Mouse (Mus musculus) CH12.LX (cell line): ENCODE measurements around the gene Rin3. TPM values are rescaled to one million over a fixed set of nuclear protein-coding genes. Genes with fewer than 3 reads are reported as not detected.

Experiments
- DNase-seq: peaks from one replicate; pipeline ENCODE4 v3.0.0-alpha.2; 2013; ENCODE audit errors: extremely low read depth
- H3K27ac ChIP-seq: 2 replicates; pipeline ENCODE4 v1.5.1; 2012; ENCODE audit warnings: low read depth, mild to moderate bottlenecking, control low read depth, moderate library complexity; ENCODE audit not compliant: insufficient read depth
- H3K27me3 ChIP-seq: replicated peaks from 2 replicates; pipeline ENCODE3; 2012; ENCODE audit warnings: inconsistent platforms
- H3K36me3 ChIP-seq, 2 experiments: replicated peaks in 1 of 2; 2 replicates each; pipeline versions ENCODE3 to v1.6.1; 2012; ENCODE audit warnings: inconsistent platforms in 1 of 2, low read length in 1 of 2, mild to moderate bottlenecking in 1 of 2, mixed read lengths in 1 of 2, moderate library complexity in 1 of 2; ENCODE audit not compliant: control insufficient read depth in 1 of 2, insufficient read depth in 1 of 2
- H3K4me1 ChIP-seq, 2 experiments: 2 replicates each; pipeline ENCODE4 v1.6.1; 2012; ENCODE audit warnings: inconsistent platforms in 1 of 2, moderate library complexity in 1 of 2; ENCODE audit not compliant: insufficient read depth in 2 of 2, control insufficient read depth in 1 of 2
- H3K4me2 ChIP-seq: 2 replicates; pipeline ENCODE4 v1.6.1; 2012; ENCODE audit warnings: low read depth, mild to moderate bottlenecking, control low read depth; ENCODE audit not compliant: poor library complexity, insufficient read depth, severe bottlenecking
- H3K4me3 ChIP-seq, 3 experiments: fragments of 150-350 bp in 1 of 3; sonication (generic) in 1 of 3; replicated peaks in 1 of 3; 2 replicates each; pipeline versions ENCODE3 to v1.5.1; 2011 to 2012; ENCODE audit warnings: low read depth in 2 of 3, low read length in 2 of 3, mild to moderate bottlenecking in 2 of 3, moderate library complexity in 2 of 3, control low read depth in 1 of 3, improper control_type of control experiment in 1 of 3, inconsistent platforms in 1 of 3, mixed read lengths in 1 of 3; ENCODE audit not compliant: poor library complexity in 1 of 3
- H3K79me2 ChIP-seq: replicated peaks from 2 replicates; pipeline ENCODE4 v1.6.1; 2012; ENCODE audit warnings: mild to moderate bottlenecking, moderate library complexity; ENCODE audit not compliant: control insufficient read depth, poor library complexity, insufficient read depth, severe bottlenecking; ENCODE audit errors: extremely low read depth
- H3K9ac ChIP-seq: 2 replicates; pipeline ENCODE4 v1.6.1; 2012; ENCODE audit warnings: low read depth, mild to moderate bottlenecking, control low read depth, moderate library complexity; ENCODE audit not compliant: insufficient read depth
- H3K9me3 ChIP-seq: replicated peaks from 2 replicates; pipeline ENCODE3; 2012; ENCODE audit warnings: low read length, inconsistent platforms, mixed read lengths
- BHLHE40 ChIP-seq: IDR thresholded peaks from 2 replicates; pipeline ENCODE4 v1.6.1; 2011; ENCODE audit warnings: mild to moderate bottlenecking, low read depth, low read length, improper control_type of control experiment
- E2F4 ChIP-seq: IDR thresholded peaks from 2 replicates; pipeline ENCODE4 v1.6.1; 2011; ENCODE audit warnings: low read depth, low read length, improper control_type of control experiment; ENCODE audit not compliant: insufficient replicate concordance
- ELF1 ChIP-seq: IDR thresholded peaks from 2 replicates; pipeline ENCODE4 v1.6.1; 2014; ENCODE audit warnings: low read depth, mild to moderate bottlenecking, inconsistent platforms, low read length, improper control_type of control experiment
- EP300 ChIP-seq: IDR thresholded peaks from 2 replicates; pipeline ENCODE4 v1.6.1; 2011; ENCODE audit warnings: low read length, improper control_type of control experiment
- GABPA ChIP-seq: IDR thresholded peaks from 2 replicates; pipeline ENCODE4 v1.6.1; 2012; ENCODE audit warnings: low read depth, low read length, improper control_type of control experiment, inconsistent platforms; ENCODE audit not compliant: insufficient replicate concordance
- IRF4 ChIP-seq: IDR thresholded peaks from 2 replicates; pipeline ENCODE4 v1.6.1; 2014; ENCODE audit warnings: low read depth, mild to moderate bottlenecking, inconsistent platforms, low read length, improper control_type of control experiment
- JUND ChIP-seq: conservative IDR thresholded peaks from 2 replicates; pipeline ENCODE4 v1.6.1; 2011; ENCODE audit warnings: low read depth, low read length, improper control_type of control experiment
- KAT2A ChIP-seq: IDR thresholded peaks from 2 replicates; pipeline ENCODE4 v1.6.1; 2012; ENCODE audit warnings: low read length, improper control_type of control experiment, inconsistent platforms; ENCODE audit not compliant: insufficient replicate concordance
- MAX ChIP-seq: IDR thresholded peaks from 2 replicates; pipeline ENCODE4 v1.6.1; 2011; ENCODE audit warnings: low read length, improper control_type of control experiment
- MXI1 ChIP-seq: IDR thresholded peaks from 2 replicates; pipeline ENCODE4 v1.6.1; 2011; ENCODE audit warnings: mild to moderate bottlenecking, low read depth, low read length, improper control_type of control experiment
- MYC ChIP-seq: IDR thresholded peaks from 2 replicates; pipeline ENCODE4 v1.6.1; 2011; ENCODE audit warnings: low read depth, mild to moderate bottlenecking, improper control_type of control experiment, low read length
- NELFE ChIP-seq: IDR thresholded peaks from 2 replicates; pipeline ENCODE4 v1.6.1; 2011; ENCODE audit warnings: low read depth, low read length, improper control_type of control experiment
- PAX5 ChIP-seq: IDR thresholded peaks from 2 replicates; pipeline ENCODE4 v1.6.1; 2012; ENCODE audit warnings: low read length, inconsistent platforms, mixed read lengths
- POLR2A ChIP-seq: IDR thresholded peaks from 2 replicates; pipeline ENCODE4 v1.6.1; 2011; ENCODE audit warnings: low read depth, mild to moderate bottlenecking, improper control_type of control experiment, low read length
- RCOR1 ChIP-seq: conservative IDR thresholded peaks from 2 replicates; pipeline ENCODE4 v1.6.1; 2012; ENCODE audit warnings: low read depth, mild to moderate bottlenecking, inconsistent platforms, low read length, improper control_type of control experiment
- SMC3 ChIP-seq: IDR thresholded peaks from 2 replicates; pipeline ENCODE4 v1.6.1; 2011; ENCODE audit warnings: low read depth, low read length, improper control_type of control experiment
- TBP ChIP-seq: conservative IDR thresholded peaks from 2 replicates; pipeline ENCODE4 v1.6.1; 2011; ENCODE audit warnings: low read depth, low read length, improper control_type of control experiment
- TCF12 ChIP-seq: IDR thresholded peaks from 2 replicates; pipeline ENCODE4 v1.6.1; 2014; ENCODE audit warnings: low read depth, mild to moderate bottlenecking, inconsistent platforms, low read length, improper control_type of control experiment
- USF2 ChIP-seq: conservative IDR thresholded peaks from 2 replicates; pipeline ENCODE4 v1.6.1; 2011; ENCODE audit warnings: low read depth, low read length, improper control_type of control experiment
- ZKSCAN1 ChIP-seq: IDR thresholded peaks from 2 replicates; pipeline ENCODE4 v1.6.1; 2012; ENCODE audit warnings: low read depth, inconsistent platforms, low read length, improper control_type of control experiment, borderline replicate concordance
- ZMIZ1 ChIP-seq: IDR thresholded peaks from 2 replicates; pipeline ENCODE4 v1.6.1; 2012; ENCODE audit warnings: low read depth, mild to moderate bottlenecking, inconsistent platforms, low read length, improper control_type of control experiment
- dilution Hi-C: fragments of 300-500 bp; cut with MboI; formaldehyde crosslinking; loops from 2 replicates; pipeline ENCODE4 v1.14.3; 2020; ENCODE audit warnings: low sequenced_read_pairs; ENCODE audit not compliant: extremely low pct_unique_long_range_greater_than_20kb, extremely low pct_ligation_motif_present
- in situ Hi-C: fragments of 300-500 bp; cut with MboI; formaldehyde crosslinking; loops from 3 replicates; pipeline ENCODE4 v1.14.3; 2019; ENCODE audit warnings: low sequenced_read_pairs, low pct_ligation_motif_present, low pct_unique_long_range_greater_than_20kb, mixed read lengths
- polyA plus RNA-seq: library from polyadenylated mRNA; unstranded; fragments of >175 nt; gene quantifications from 2 replicates; pipeline ENCODE4 v1.2.1, GENCODE M21; 2012; ENCODE audit warnings: low read depth; ENCODE audit not compliant: insufficient read length
- total RNA-seq, 2 experiments: library from RNA; depleted of rRNA; stranded (reverse); fragments of 300-350 nt in 1 of 2; fragments of >200 nt in 1 of 2; gene quantifications; 2 replicates each; pipeline ENCODE4 v1.2.3; 2012 to 2014

Rin3 gene
- total and polyA plus RNA-seq, 3 experiments: 2.4 to 10.0 (median 8.4) TPM

DNA sequence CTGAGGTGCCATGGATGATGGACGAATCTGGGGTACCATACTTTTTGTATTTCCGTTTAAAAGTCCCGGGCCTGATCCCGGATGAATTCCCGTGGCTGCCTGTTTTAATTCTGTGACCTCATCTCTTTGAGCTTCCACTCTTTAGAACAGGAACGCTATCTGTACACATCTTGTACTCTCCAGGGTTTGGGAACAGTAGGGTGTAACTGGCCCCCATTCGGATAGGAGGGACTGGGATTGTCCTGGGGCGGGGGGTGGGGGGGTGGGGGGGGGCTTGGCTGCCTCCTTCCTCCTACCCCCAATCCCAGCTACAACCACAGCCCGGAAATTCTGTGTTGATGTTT lies 1.4 kb downstream of the Rin3 start:
- H3K9ac ChIP-seq: no peak overlapping the region
- H3K79me2 ChIP-seq: 0 out of 2 replicates have a peak, but pooled peaks cover 5% of the 10 kb centered on the region
- no peak overlapping the region for H3K4me3 ChIP-seq
- dilution Hi-C loops (no loop called here), in situ Hi-C loops (loop anchor here (5.0 kb wide), 1 partner anchor 98 kb away; no protein-coding TSS in a partner anchor)
- peaks cover 0 to under 1% of the 10 kb centered on the region in 2 experiments for H3K36me3 ChIP-seq
- peaks cover 17% of the 10 kb centered on the region for H3K27me3 ChIP-seq
- DNase-seq: no peak
- H3K4me2 ChIP-seq: peak overlapping the region; percentile 77; the same call in 1 of the 2 replicates
- H3K4me1 ChIP-seq: peaks cover 5 to 32% of the 10 kb centered on the region in 2 experiments; a peak in 3 of 4 replicates
- no peak overlapping the region for H3K27ac ChIP-seq
- peaks cover 7% of the 10 kb centered on the region for H3K9me3 ChIP-seq
- TF ChIP-seq ZMIZ1 (no peak), IRF4 (no peak), ELF1 (no peak), NELFE (no peak), POLR2A (no peak), SMC3 (no peak), ZKSCAN1 (no peak), MAX (no peak), BHLHE40 (no peak), TCF12 (no peak), EP300 (no peak), MYC (no peak), PAX5 (no peak), GABPA (no peak), KAT2A (no peak)
- TF ChIP-seq, all 38 proteins: peak for 0

DNA sequence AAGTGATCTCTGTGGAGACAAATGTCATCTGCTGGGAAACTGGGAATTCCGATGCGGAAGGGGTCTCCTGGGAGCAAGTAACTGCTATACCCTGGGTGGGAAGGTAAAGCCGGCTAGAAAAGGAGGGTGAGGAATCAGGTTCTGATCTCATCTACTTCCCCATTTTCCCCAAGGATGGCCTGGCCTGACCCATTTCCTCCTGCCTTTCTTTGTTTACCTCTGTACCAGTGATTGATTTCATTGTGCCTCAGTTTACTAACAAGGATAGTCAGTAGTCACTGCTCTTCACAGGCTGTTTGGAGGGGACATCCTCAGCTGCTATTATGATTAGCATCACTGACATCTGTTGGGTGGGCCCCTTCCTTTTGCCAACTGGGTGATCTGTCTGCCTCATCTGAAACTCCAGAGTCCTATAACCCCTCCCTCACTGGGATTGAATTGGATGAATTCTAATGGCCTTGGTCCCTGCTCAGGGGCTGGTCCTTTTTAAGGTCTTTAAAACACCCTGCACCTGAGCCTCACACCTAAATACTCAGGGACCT lies 1.8 kb downstream of the Rin3 start:
- H3K79me2 ChIP-seq: 0 out of 2 replicates have a peak, but pooled peaks cover 5% of the 10 kb centered on the region
- no peak overlapping the region for H3K27ac ChIP-seq
- H3K9ac ChIP-seq: no peak overlapping the region
- DNase-seq: no peak
- peaks cover 1 to 5% of the 10 kb centered on the region in 2 experiments for H3K36me3 ChIP-seq
- H3K27me3 ChIP-seq: peaks cover 17% of the 10 kb centered on the region
- in situ Hi-C loops (loop anchor here (5.0 kb wide), 1 partner anchor 98 kb away; no protein-coding TSS in a partner anchor), dilution Hi-C loops (no loop called here)
- H3K4me1 ChIP-seq: peaks cover 5 to 32% of the 10 kb centered on the region in 2 experiments; a peak in 3 of 4 replicates
- peaks cover 7% of the 10 kb centered on the region for H3K9me3 ChIP-seq
- TF ChIP-seq E2F4 (no peak), TBP (no peak), JUND (no peak), USF2 (no peak), MXI1 (no peak), RCOR1 (no peak), KAT2A (no peak)
- H3K4me2 ChIP-seq: no peak overlapping the region
- H3K4me3 ChIP-seq: no peak overlapping the region
